Mouse (Mus musculus) lung, postnatal 0 days (tissue): Measurements from ENCODE around the gene Prkab1. TPM values are rescaled to one million over a fixed set of nuclear protein-coding genes. Genes with fewer than 3 reads are reported as not detected.

Source experiments
- ATAC-seq: fragments of 200-750 bp; cut with Nextera tagmentation; 2 replicates; pipeline ENCODE4 v1.8.0; 2017; ENCODE audit warnings: moderate library complexity
- DNase-seq: peaks from one replicate; pipeline ENCODE4 v3.0.0-alpha.2; 2016; ENCODE audit warnings: low spot score
- H3K27ac ChIP-seq: fragments of 300-500 bp; sonication (generic); 2 replicates; pipeline ENCODE4 v1.5.1; 2014; ENCODE audit warnings: antibody characterized with exemption, mild to moderate bottlenecking, low read length, mixed read lengths
- H3K27me3 ChIP-seq: fragments of 300-500 bp; sonication (generic); replicated peaks from 2 replicates; pipeline ENCODE4 v1.6.1; 2014; ENCODE audit warnings: low read length, mixed read lengths; ENCODE audit not compliant: insufficient read depth
- H3K36me3 ChIP-seq: fragments of 300-500 bp; sonication (generic); 2 replicates; pipeline ENCODE4 v1.6.1; 2014; ENCODE audit warnings: low read length, mixed read lengths; ENCODE audit not compliant: insufficient read depth
- H3K4me1 ChIP-seq: fragments of 300-500 bp; sonication (generic); 2 replicates; pipeline ENCODE4 v1.6.1; 2014; ENCODE audit warnings: antibody characterized with exemption, low read depth, low read length, mixed read lengths; ENCODE audit not compliant: insufficient read depth
- H3K4me2 ChIP-seq: fragments of 300-500 bp; sonication (generic); replicated peaks from 2 replicates; pipeline ENCODE4 v1.6.1; 2014; ENCODE audit warnings: low read depth, mild to moderate bottlenecking, low read length, moderate library complexity, mixed read lengths
- H3K4me3 ChIP-seq: fragments of 300-500 bp; sonication (generic); 2 replicates; pipeline ENCODE4 v1.5.1; 2014; ENCODE audit warnings: low read depth, low read length
- H3K9ac ChIP-seq: fragments of 300-500 bp; sonication (generic); replicated peaks from 2 replicates; pipeline ENCODE4 v1.6.1; 2014; ENCODE audit warnings: low read depth, mild to moderate bottlenecking
- H3K9me3 ChIP-seq: fragments of 300-500 bp; sonication (generic); 2 replicates; pipeline ENCODE4 v1.6.1; 2016; ENCODE audit warnings: low read length, mixed read lengths
- CTCF ChIP-seq: IDR thresholded peaks from 2 replicates; pipeline ENCODE4 v1.5.1; 2016; ENCODE audit warnings: antibody characterized with exemption, mild to moderate bottlenecking
- EP300 ChIP-seq: IDR thresholded peaks from 2 replicates; pipeline ENCODE4 v1.6.1; 2016; ENCODE audit warnings: antibody characterized with exemption, mild to moderate bottlenecking, control low read depth
- WGBS: fragments of 180-500 bp; shearing (Covaris S2); extraction: QIAGEN DNeasy Blood & Tissue Kit; methylation state at CpG from one replicate; pipeline ENCODE4 v1.1.7; 2014; 5-methylcytosine and 5-hydroxymethylcytosine counted together
- polyA plus RNA-seq: library from polyadenylated mRNA; unstranded; fragments of >200 nt; fragmentation: Nextera tagmentation; extraction: Ambion mirVana; gene quantifications from 2 replicates; pipeline ENCODE4 v1.2.1, GENCODE M21; 2015

The Prkab1 gene
- polyA plus RNA-seq, 1 experiment from 2014 or later: 80.6 TPM

DNA sequence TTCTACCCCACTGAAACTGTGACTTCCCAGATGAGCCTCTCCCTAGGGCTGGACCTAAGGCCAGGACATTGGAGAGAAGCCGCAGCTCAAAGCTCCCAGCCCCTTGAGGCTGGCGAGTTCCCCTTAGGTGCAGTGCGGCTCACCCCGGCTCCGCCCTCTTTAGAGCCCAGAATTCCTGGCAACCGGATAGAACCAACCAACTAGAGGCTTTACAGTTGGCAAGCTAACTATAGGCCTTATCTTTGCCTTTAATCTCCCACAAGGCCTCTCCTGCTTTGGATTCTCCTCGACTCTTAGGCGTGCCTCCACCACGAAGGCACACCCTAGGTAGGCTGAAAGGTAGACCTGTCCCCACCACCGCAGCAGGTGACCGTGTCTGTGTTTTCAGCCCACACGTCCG is 16.6 kb downstream of the Prkab1 start:
- Histone ChIP-seq H3K36me3 (no peaks in the 10 kb centered on the region), H3K4me3 (no peak overlapping the region)

DNA sequence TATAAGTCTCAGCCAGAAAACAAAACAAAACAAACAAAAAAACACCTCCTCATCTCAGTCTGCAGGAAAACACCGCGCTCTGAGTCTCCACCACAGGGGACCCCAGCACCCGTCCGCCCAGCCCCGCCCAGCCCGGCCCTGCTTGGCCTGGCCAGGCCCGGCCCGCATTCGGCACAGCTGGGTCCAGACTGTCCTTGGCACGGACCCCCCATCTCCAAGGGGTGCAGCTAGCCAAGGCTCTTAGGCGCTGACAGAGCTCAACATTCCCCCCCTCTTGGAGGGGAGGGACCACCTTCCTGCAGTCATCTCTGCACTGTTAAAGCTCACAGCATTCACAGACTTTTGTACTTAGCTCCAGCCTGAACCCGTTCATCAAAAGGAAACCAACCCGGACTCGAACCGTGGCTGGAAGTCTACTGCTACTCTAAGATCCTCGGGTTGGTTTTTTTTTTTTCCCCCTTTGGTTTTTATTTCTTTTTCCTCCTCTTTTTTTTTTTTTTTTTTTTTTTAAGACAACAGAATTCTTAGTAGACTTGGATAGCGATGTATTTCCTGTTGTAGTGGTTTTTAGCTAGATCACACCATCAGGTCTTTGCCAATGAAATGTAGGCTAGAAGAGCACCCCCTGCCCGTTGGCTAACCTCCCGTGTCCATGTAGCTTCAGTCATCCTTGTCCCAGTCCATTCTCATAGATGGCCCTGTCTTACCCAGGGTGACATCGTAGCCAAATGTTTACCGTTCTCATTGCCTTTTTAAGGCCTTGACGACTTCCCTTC is 17.8 kb downstream of the Prkab1 start:
- Histone ChIP-seq H3K36me3 (no peaks in the 10 kb centered on the region), H3K9me3 (no peaks in the 10 kb centered on the region), H3K27me3 (no peaks in the 10 kb centered on the region), H3K4me2 (no peak overlapping the region), H3K9ac (no peak overlapping the region), H3K27ac (peak overlapping the region; percentile 91), H3K4me3 (no peak overlapping the region), H3K4me1 (peaks cover 3% of the 10 kb centered on the region; the same call in 1 of the 2 replicates)
- TF ChIP-seq EP300 (no peak), CTCF (no peak)
- ATAC-seq (no peak), DNase-seq (no peak)
- WGBS: 57% methylated on average over 22 of the region's 22 CpGs

More for the DNA sequence above, 16.6 kb downstream of the Prkab1 start:
- TF ChIP-seq CTCF (no peak), EP300 (peak; percentile 36; the same call in 1 of the 2 replicates)
- WGBS: 59% methylated on average over 13 of the region's 13 CpGs
- Histone ChIP-seq H3K4me1 (peaks cover 3% of the 10 kb centered on the region; the same call in 1 of the 2 replicates), H3K27ac (peak overlapping the region; percentile 91), H3K9ac (no peak overlapping the region), H3K27me3 (no peaks in the 10 kb centered on the region), H3K9me3 (no peaks in the 10 kb centered on the region), H3K4me2 (no peak overlapping the region)
- DNase-seq (peak; percentile 88), ATAC-seq (peak; percentile 63)

DNA sequence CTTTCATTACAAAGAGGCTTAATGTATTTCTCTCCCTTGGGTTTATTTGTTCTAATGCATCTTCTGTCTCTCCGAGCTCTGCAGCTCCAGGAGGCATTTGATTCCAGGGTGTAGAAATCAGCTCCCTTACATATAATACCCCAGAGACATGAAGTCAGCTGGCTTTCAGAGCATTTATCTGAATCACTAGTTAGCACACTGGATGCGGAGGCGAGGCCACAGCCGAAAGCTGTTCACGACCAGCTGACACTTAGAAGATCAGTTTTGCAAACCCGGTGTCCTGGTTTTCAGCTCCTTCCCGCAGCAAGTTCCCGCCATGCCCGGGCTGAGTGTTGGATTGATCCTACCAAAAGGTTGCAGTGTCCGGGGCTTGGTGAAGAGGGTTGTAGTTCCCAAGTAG is 20.0 kb downstream of the Prkab1 start:
- Histone ChIP-seq H3K4me3 (no peak overlapping the region), H3K9me3 (no peaks in the 10 kb centered on the region), H3K4me2 (no peak overlapping the region), H3K4me1 (no peaks in the 10 kb centered on the region), H3K27me3 (no peaks in the 10 kb centered on the region), H3K27ac (no peak overlapping the region), H3K9ac (no peak overlapping the region), H3K36me3 (no peaks in the 10 kb centered on the region)
- no peak for TF ChIP-seq EP300
- TF ChIP-seq CTCF: no peak
- no peak for DNase-seq
- 91% methylated on average over 10 of the region's 10 CpGs for WGBS
- ATAC-seq: no peak

DNA sequence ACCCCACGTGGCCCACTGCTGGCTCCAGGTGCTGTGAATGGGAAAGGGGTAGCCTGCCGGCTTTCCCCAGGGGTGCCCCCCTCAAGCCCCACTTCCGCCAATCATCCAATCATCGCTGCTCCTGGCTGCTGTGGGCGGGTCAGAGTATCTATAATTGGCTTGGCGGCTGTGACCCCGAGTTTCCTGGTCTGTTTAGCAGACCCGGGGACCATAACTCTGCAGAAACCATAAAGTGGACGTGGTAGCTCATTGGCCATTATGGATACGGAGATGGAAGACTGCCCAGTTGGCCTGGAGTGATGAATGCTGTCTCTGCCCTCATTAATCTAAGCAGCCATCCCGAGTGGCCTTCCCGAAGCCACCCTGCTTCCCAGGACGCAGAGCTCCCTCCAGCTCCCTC is 20.5 kb downstream of the Prkab1 start:
- no peak for DNase-seq
- Histone ChIP-seq H3K36me3 (no peaks in the 10 kb centered on the region), H3K27ac (no peak overlapping the region), H3K4me2 (no peak overlapping the region), H3K4me1 (no peaks in the 10 kb centered on the region), H3K4me3 (no peak overlapping the region), H3K9ac (no peak overlapping the region), H3K9me3 (no peaks in the 10 kb centered on the region), H3K27me3 (no peaks in the 10 kb centered on the region)
- WGBS: 58% methylated on average over 13 of the region's 13 CpGs
- TF ChIP-seq CTCF: no peak
- TF ChIP-seq EP300: no peak
- no peak for ATAC-seq

DNA sequence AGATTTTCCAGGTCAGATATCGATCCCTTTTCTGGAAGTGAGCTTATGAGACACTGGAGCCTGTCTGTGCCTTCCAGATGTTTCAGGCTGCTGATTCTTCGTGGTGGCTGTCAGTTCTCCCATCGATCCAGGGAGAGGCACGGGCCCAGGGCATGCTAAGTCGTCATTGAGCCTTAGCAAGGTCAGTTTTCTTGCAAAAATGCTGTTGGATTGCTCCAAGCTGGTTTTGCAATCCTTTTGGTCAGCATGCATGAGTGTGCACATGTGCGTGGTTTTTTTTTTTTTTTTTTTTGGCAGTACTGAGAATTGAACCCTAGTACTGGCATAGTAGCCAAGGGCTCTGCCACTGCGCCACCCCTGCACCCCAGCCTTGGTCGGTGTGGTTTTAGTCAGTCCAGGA is 21.2 kb downstream of the Prkab1 start:
- WGBS: 69% methylated on average over 8 of the region's 8 CpGs
- Histone ChIP-seq H3K36me3 (no peaks in the 10 kb centered on the region), H3K27me3 (no peaks in the 10 kb centered on the region), H3K9ac (no peak overlapping the region), H3K9me3 (no peaks in the 10 kb centered on the region), H3K27ac (no peak overlapping the region), H3K4me2 (no peak overlapping the region), H3K4me3 (no peak overlapping the region), H3K4me1 (no peaks in the 10 kb centered on the region)
- TF ChIP-seq CTCF (no peak), EP300 (no peak)
- ATAC-seq (no peak), DNase-seq (no peak)

DNA sequence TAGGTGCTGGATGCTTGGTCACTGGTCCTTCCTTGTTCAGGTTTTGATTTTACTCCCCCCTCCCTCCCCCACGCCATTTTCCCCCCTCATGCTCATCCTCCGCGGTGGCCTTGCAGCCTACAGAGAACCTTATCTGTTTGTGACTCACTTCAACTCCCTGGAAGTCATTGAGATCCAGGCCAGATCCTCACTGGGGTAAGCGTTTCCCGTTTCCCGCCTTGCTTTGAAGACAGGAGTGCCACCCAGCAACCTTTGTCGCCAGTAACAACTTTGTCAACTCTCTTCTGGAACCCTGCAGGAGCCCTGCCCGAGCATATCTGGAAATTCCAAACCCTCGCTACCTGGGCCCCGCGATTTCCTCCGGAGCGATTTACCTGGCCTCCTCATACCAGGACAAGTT is 26.9 kb downstream of the Prkab1 start:
- no peak overlapping the region for H3K9ac ChIP-seq
- no peaks in the 10 kb centered on the region for H3K27me3 ChIP-seq
- 58% methylated on average over 13 of the region's 13 CpGs for WGBS
- no peaks in the 10 kb centered on the region for H3K4me1 ChIP-seq
- H3K4me3 ChIP-seq: no peak overlapping the region
- H3K27ac ChIP-seq: no peak overlapping the region
- no peaks in the 10 kb centered on the region for H3K9me3 ChIP-seq
- TF ChIP-seq EP300: no peak
- no peak for TF ChIP-seq CTCF
- ATAC-seq: no peak
- DNase-seq: no peak
- no peak overlapping the region for H3K4me2 ChIP-seq
- no peaks in the 10 kb centered on the region for H3K36me3 ChIP-seq
